Mouse (Mus musculus) MEL (cell line): ENCODE data around the gene A130010J15Rik. TPM values are rescaled to one million over a fixed set of nuclear protein-coding genes. Genes with fewer than 3 reads are reported as not detected.

Experiments used
- DNase-seq: peaks from one replicate; pipeline ENCODE4 v3.0.0; 2011; ENCODE audit warnings: low read depth, low spot score
- H3K27ac ChIP-seq: 2 replicates; pipeline ENCODE4 v1.5.1; 2012; ENCODE audit warnings: low read depth, mild to moderate bottlenecking, control low read depth, low read length, moderate library complexity; ENCODE audit not compliant: control insufficient read depth
- H3K27me3 ChIP-seq, 2 experiments: fragments of 150-350 bp in 1 of 2; sonication (generic) in 1 of 2; 2 replicates each; pipeline ENCODE4 v1.6.1; 2012; ENCODE audit warnings: low read length in 2 of 2, mild to moderate bottlenecking in 2 of 2, improper control_type of control experiment in 1 of 2, moderate library complexity in 1 of 2; ENCODE audit not compliant: insufficient read depth in 2 of 2, control insufficient read depth in 1 of 2
- H3K36me3 ChIP-seq, 2 experiments: 2 replicates each; pipeline ENCODE4 v1.6.1; 2012 to 2014; ENCODE audit warnings: low read length in 2 of 2, improper control_type of control experiment in 1 of 2, inconsistent platforms in 1 of 2, mild to moderate bottlenecking in 1 of 2; ENCODE audit not compliant: insufficient read depth in 2 of 2, control insufficient read depth in 1 of 2
- H3K4me1 ChIP-seq, 2 experiments: fragments of 150-350 bp in 1 of 2; sonication (generic) in 1 of 2; 2 replicates each; pipeline ENCODE4 v1.6.1; 2012; ENCODE audit warnings: low read length in 2 of 2, improper control_type of control experiment in 1 of 2, mild to moderate bottlenecking in 1 of 2; ENCODE audit not compliant: insufficient read depth in 2 of 2, control insufficient read depth in 1 of 2
- H3K4me3 ChIP-seq, 2 experiments: fragments of 150-350 bp in 1 of 2; sonication (generic) in 1 of 2; 2 replicates each; pipeline ENCODE4 v1.5.1; 2012; ENCODE audit warnings: low read depth in 2 of 2, low read length in 2 of 2, mild to moderate bottlenecking in 2 of 2, moderate library complexity in 2 of 2, control low read depth in 1 of 2, improper control_type of control experiment in 1 of 2; ENCODE audit not compliant: control insufficient read depth in 1 of 2, insufficient read depth in 1 of 2
- H3K79me2 ChIP-seq: 2 replicates; pipeline ENCODE4 v1.6.1; 2012; ENCODE audit warnings: mild to moderate bottlenecking, low read length, moderate library complexity; ENCODE audit not compliant: control insufficient read depth, poor library complexity, insufficient read depth
- H3K9ac ChIP-seq: 2 replicates; pipeline ENCODE4 v1.6.1; 2012; ENCODE audit warnings: low read depth, mild to moderate bottlenecking, control low read depth, low read length, moderate library complexity; ENCODE audit not compliant: control insufficient read depth, poor library complexity, severe bottlenecking
- H3K9me3 ChIP-seq: fragments of 150-350 bp; sonication (generic); replicated peaks from 2 replicates; pipeline ENCODE4 v1.6.1; 2012; ENCODE audit warnings: mild to moderate bottlenecking, low read length, improper control_type of control experiment, moderate library complexity; ENCODE audit not compliant: insufficient read depth
- BHLHE40 ChIP-seq: IDR thresholded peaks from 2 replicates; pipeline ENCODE4 v1.6.1; 2012; ENCODE audit warnings: low read depth, mild to moderate bottlenecking, inconsistent platforms, low read length, improper control_type of control experiment, borderline replicate concordance
- CHD1 ChIP-seq: IDR thresholded peaks from 2 replicates; pipeline ENCODE4 v1.6.1; 2012; ENCODE audit warnings: low read depth, mild to moderate bottlenecking, inconsistent platforms, low read length, improper control_type of control experiment
- CTCF ChIP-seq, 3 experiments: IDR thresholded peaks in 2 of 3; conservative IDR thresholded peaks in 1 of 3; 2 replicates each; pipeline ENCODE4 v1.5.1; 2011 to 2012; ENCODE audit warnings: low read length in 3 of 3, low read depth in 2 of 3, mild to moderate bottlenecking in 2 of 3, improper control_type of control experiment in 1 of 3, inconsistent platforms in 1 of 3, mixed read lengths in 1 of 3, moderate library complexity in 1 of 3; ENCODE audit not compliant: control insufficient read depth in 1 of 3, insufficient read depth in 1 of 3, poor library complexity in 1 of 3, severe bottlenecking in 1 of 3
- ELF1 ChIP-seq: IDR thresholded peaks from 2 replicates; pipeline ENCODE4 v1.6.1; 2014; ENCODE audit warnings: low read depth, mild to moderate bottlenecking, inconsistent platforms, low read length, improper control_type of control experiment, moderate library complexity
- EP300 ChIP-seq, 2 experiments: IDR thresholded peaks; 2 replicates each; pipeline ENCODE4 v1.6.1; 2011; ENCODE audit warnings: improper control_type of control experiment in 2 of 2, low read length in 2 of 2, low read depth in 1 of 2, mild to moderate bottlenecking in 1 of 2
- GABPA ChIP-seq: IDR thresholded peaks from 2 replicates; pipeline ENCODE4 v1.6.1; 2012; ENCODE audit warnings: low read depth, mild to moderate bottlenecking, inconsistent platforms, low read length, improper control_type of control experiment, moderate library complexity
- KAT2A ChIP-seq: conservative IDR thresholded peaks from 2 replicates; pipeline ENCODE4 v1.6.1; 2012; ENCODE audit warnings: low read depth, low read length, improper control_type of control experiment, inconsistent platforms
- MAFK ChIP-seq: IDR thresholded peaks from 2 replicates; pipeline ENCODE4 v1.6.1; 2011; ENCODE audit warnings: low read depth, mild to moderate bottlenecking, low read length, improper control_type of control experiment, borderline replicate concordance
- MAX ChIP-seq: IDR thresholded peaks from 2 replicates; pipeline ENCODE4 v1.6.1; 2011; ENCODE audit warnings: low read length, improper control_type of control experiment
- MEF2A ChIP-seq: IDR thresholded peaks from 2 replicates; pipeline ENCODE4 v1.6.1; 2014; ENCODE audit warnings: low read depth, mild to moderate bottlenecking, inconsistent platforms, low read length, improper control_type of control experiment; ENCODE audit not compliant: poor library complexity, insufficient replicate concordance, severe bottlenecking; ENCODE audit errors: extremely low read depth
- MXI1 ChIP-seq: IDR thresholded peaks from 2 replicates; pipeline ENCODE4 v1.6.1; 2011; ENCODE audit warnings: mild to moderate bottlenecking, low read depth, low read length, improper control_type of control experiment
- MYB ChIP-seq: IDR thresholded peaks from 2 replicates; pipeline ENCODE4 v1.6.1; 2011; ENCODE audit warnings: mild to moderate bottlenecking, low read depth, low read length, improper control_type of control experiment
- POLR2A ChIP-seq, 2 experiments: IDR thresholded peaks; 2 replicates each; pipeline ENCODE4 v1.6.1; 2011 to 2012; ENCODE audit warnings: low read length in 2 of 2, mild to moderate bottlenecking in 2 of 2, control low read depth in 1 of 2, improper control_type of control experiment in 1 of 2, low read depth in 1 of 2, moderate library complexity in 1 of 2; ENCODE audit not compliant: control insufficient read depth in 1 of 2, insufficient read depth in 1 of 2, poor library complexity in 1 of 2
- RAD21 ChIP-seq: IDR thresholded peaks from 2 replicates; pipeline ENCODE4 v1.6.1; 2011; ENCODE audit warnings: mild to moderate bottlenecking, low read depth, low read length, improper control_type of control experiment
- RCOR1 ChIP-seq: IDR thresholded peaks from 2 replicates; pipeline ENCODE4 v1.6.1; 2012; ENCODE audit warnings: low read depth, mild to moderate bottlenecking, inconsistent platforms, low read length, improper control_type of control experiment
- SIN3A ChIP-seq: IDR thresholded peaks from 2 replicates; pipeline ENCODE4 v1.6.1; 2012; ENCODE audit warnings: low read length, improper control_type of control experiment, inconsistent platforms
- TAL1 ChIP-seq: IDR thresholded peaks from 2 replicates; pipeline ENCODE4 v1.6.1; 2012; ENCODE audit warnings: mild to moderate bottlenecking, inconsistent platforms, low read length, moderate library complexity, mixed read lengths
- TBP ChIP-seq: IDR thresholded peaks from 2 replicates; pipeline ENCODE4 v1.8.0; 2011; ENCODE audit warnings: low read depth, low read length, improper control_type of control experiment
- USF2 ChIP-seq, 2 experiments: IDR thresholded peaks; 2 replicates each; pipeline ENCODE4 v1.6.1; 2011 to 2012; ENCODE audit warnings: improper control_type of control experiment in 2 of 2, low read length in 2 of 2, borderline replicate concordance in 1 of 2, inconsistent platforms in 1 of 2, low read depth in 1 of 2, mild to moderate bottlenecking in 1 of 2; ENCODE audit not compliant: insufficient read depth in 1 of 2
- ZKSCAN1 ChIP-seq: IDR thresholded peaks from 2 replicates; pipeline ENCODE4 v1.6.1; 2012; ENCODE audit warnings: low read depth, mild to moderate bottlenecking, inconsistent platforms, low read length, improper control_type of control experiment, moderate library complexity
- ZMIZ1 ChIP-seq: IDR thresholded peaks from 2 replicates; pipeline ENCODE4 v1.6.1; 2012; ENCODE audit warnings: low read depth, mild to moderate bottlenecking, inconsistent platforms, low read length, improper control_type of control experiment, moderate library complexity
- ZNF384 ChIP-seq: IDR thresholded peaks from 2 replicates; pipeline ENCODE4 v1.6.1; 2012; ENCODE audit warnings: low read depth, mild to moderate bottlenecking, inconsistent platforms, low read length, improper control_type of control experiment
- polyA plus RNA-seq, 2 experiments: library from polyadenylated mRNA; stranded (reverse) in 1 of 2; unstranded in 1 of 2; fragments of >175 nt in 1 of 2; fragments of >200 nt in 1 of 2; gene quantifications; 2 replicates each; pipeline versions ENCODE4 v1.2.1 to v1.2.4; 2012; ENCODE audit warnings: low replicate concordance in 2 of 2, low read depth in 1 of 2; ENCODE audit not compliant: insufficient read length in 2 of 2, insufficient read depth in 1 of 2, missing spikeins in 1 of 2
- total RNA-seq: library from RNA; depleted of rRNA; stranded (reverse); fragments of 300-350 nt; gene quantifications from 2 replicates; pipeline ENCODE4 v1.2.3, GENCODE M21; 2012

A130010J15Rik gene
- total and polyA plus RNA-seq, 3 experiments, result 5.8 to 13.2 TPM; not detected in 1

DNA sequence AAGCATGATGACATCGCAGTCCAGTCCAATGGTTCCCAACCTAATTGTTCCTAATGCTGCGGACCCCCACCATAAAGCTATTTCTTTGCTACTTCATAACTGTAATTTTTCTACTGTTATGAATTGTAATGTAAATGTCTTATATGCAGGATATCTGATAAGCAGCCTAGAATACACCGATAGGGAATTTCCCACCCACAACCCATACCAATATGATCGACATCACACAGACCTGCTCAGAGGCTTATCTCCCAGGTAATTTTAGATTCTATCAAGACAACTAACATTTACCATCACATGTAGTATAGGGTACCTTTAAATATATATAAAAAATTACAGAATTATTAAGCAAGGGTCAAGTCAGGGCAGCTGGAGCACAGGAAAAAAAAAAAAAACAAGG is 58.3 kb downstream of the A130010J15Rik start:
- TF ChIP-seq MYB (no peak), ZKSCAN1 (no peak), SIN3A (no peak), CTCF (IDR thresholded peaks at IDR 0.05 in 2 of 3, conservative IDR thresholded peaks at IDR 0.05 in 1 of 3; ENCODE audit: control insufficient read depth in 1 of 3, insufficient read depth in 1 of 3, low read depth in 2 of 3, low read length in 3 of 3, poor library complexity in 1 of 3, severe bottlenecking in 1 of 3) (no peak)
- Histone ChIP-seq H3K27me3 (peaks cover 0 to 9% of the 10 kb centered on the region in 2 experiments; a peak in 3 of 4 replicates), H3K79me2 (no peaks in the 10 kb centered on the region), H3K27ac (no peak overlapping the region), H3K4me3 (no peak overlapping the region), H3K9ac (no peak overlapping the region), H3K36me3 (no peaks in the 10 kb centered on the region), H3K9me3 (no peaks in the 10 kb centered on the region), H3K4me1 (no peaks in the 10 kb centered on the region)
- DNase-seq, result no peak

DNA sequence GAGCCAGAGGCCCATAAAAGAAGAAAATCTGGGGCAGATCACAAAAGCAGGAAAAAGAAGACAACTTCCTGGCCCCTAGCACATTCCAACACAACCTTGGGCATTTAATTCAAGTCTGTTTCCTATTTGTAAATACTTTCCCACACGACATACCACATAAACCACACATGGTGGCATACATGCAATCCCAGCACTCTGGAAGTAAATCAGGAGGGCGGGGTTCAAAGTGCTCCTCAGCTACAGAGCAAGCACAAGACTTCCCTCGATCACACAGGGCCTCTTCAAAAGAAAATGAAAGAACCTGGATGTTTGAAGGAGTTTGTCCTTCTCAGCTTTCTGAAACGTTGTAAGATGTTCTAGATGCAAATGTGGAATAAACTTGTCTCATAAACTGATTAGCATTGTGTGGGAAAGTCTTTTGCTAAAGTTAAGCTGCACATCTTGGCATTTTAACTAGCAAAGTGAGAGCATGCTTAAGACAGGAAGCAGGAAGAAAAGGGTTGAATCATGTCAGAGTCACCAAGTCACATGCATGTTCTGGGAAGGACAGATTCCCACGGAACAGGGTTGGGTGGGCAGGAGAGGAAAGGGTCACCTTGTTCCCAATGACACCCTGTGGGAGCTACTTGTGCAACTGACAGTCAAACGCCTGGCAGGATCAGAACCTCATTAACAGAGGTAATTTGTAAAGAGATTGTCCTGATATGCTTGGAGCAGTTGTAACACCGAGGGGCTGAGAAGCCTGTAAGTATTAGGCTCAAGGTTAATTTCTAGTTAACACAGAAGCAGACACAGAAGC is 59.1 kb downstream of the A130010J15Rik start:
- no peaks in the 10 kb centered on the region for H3K4me1 ChIP-seq
- no peaks in the 10 kb centered on the region for H3K79me2 ChIP-seq
- peaks cover 0 to 9% of the 10 kb centered on the region in 2 experiments; a peak in 3 of 4 replicates for H3K27me3 ChIP-seq
- TF ChIP-seq ZMIZ1, result no peak
- no peak for TF ChIP-seq TAL1
- TF ChIP-seq ELF1, result no peak
- TF ChIP-seq CHD1, result no peak
- no peak for TF ChIP-seq BHLHE40
- no peak for TF ChIP-seq TBP
- no peak for TF ChIP-seq RAD21
- TF ChIP-seq MAFK, result no peak
- no peak for TF ChIP-seq ZKSCAN1
- no peak for TF ChIP-seq USF2 (IDR thresholded peaks at IDR 0.05; ENCODE audit: borderline replicate concordance in 1 of 2, insufficient read depth in 1 of 2, low read depth in 1 of 2, low read length in 2 of 2)
- TF ChIP-seq ZNF384, result no peak
- no peak for TF ChIP-seq RCOR1
- no peak for TF ChIP-seq POLR2A (IDR thresholded peaks at IDR 0.05; ENCODE audit: control insufficient read depth in 1 of 2, insufficient read depth in 1 of 2, low read depth in 1 of 2, low read length in 2 of 2, poor library complexity in 1 of 2)
- no peak for TF ChIP-seq EP300 (IDR thresholded peaks at IDR 0.05; ENCODE audit: low read depth in 1 of 2, low read length in 2 of 2)
- no peak for TF ChIP-seq MAX
- no peak for TF ChIP-seq MEF2A
- no peak for TF ChIP-seq GABPA
- no peak for TF ChIP-seq KAT2A
- no peak for TF ChIP-seq MXI1
- no peak overlapping the region for H3K27ac ChIP-seq
- H3K9ac ChIP-seq, result no peak overlapping the region
- H3K36me3 ChIP-seq, result no peaks in the 10 kb centered on the region
- no peak overlapping the region for H3K4me3 ChIP-seq
- no peaks in the 10 kb centered on the region for H3K9me3 ChIP-seq
- no peak for DNase-seq
